Mouse (Mus musculus): ENCODE measurements around the gene Vars. TPM values are rescaled to one million over a fixed set of nuclear protein-coding genes. Genes with fewer than 3 reads are reported as not detected.

The Vars gene
- total RNA-seq, 4 experiments from 2014 or later = 28.3 to 31.4 (median 29.3) TPM

- no peak for DNase-seq (ENCODE audit: low spot score)
Measured at GRCm38 (mm10) chr17:35048149-35048931, 47.6 kb downstream of the Vars start.

GRCm38 (mm10) chr17:35048932-35049440, 48.2 kb downstream of the Vars start:
- no peak for DNase-seq (ENCODE audit: low spot score)

- no peak for DNase-seq (ENCODE audit: low spot score)
Measured at GRCm38 (mm10) chr17:35049561-35050016, 48.8 kb downstream of the Vars start, which contains the start of gene Clic1. Gene Clic1 (plus strand): TSS chr17:35049966.

DNA sequence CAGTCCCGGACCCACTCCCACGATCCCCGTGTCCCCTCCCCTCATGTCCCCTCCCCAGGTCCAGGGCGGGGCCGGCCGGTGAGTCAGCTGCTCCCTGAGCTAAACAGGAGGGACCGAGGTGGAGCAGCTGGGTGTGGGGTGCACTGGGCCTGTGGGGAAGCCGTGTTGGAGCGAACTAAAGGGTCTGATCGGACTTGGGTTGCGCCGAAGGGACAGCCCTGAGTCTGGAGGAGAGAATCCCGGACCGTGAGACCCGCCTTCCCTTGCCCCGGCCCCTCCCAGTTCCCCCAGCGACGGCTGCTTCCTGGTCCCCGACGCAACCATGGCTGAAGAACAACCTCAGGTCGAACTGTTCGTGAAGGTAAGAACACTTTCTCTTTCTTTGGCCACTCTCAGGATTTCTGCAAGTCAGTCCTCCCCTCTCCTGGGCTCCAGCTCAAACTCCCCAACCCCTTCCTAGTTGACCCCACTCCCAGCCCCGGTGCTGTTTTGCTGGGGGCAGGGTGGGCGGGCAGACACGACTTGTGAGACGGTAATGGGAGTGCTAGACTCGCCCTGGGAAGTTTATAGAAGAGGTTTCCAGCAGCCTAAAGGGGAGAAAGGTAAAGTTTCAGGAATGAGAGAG, 49.5 kb downstream of the Vars start:
- peak; percentile 83 for DNase-seq (ENCODE audit: low spot score)

- peak; percentile 90 for DNase-seq (ENCODE audit: low spot score)
Measured at GRCm38 (mm10) chr17:35051156-35052086, 50.6 kb downstream of the Vars start.

- DNase-seq (ENCODE audit: low spot score) = no peak
Measured at GRCm38 (mm10) chr17:35052271-35052798, 51.5 kb downstream of the Vars start.

DNA sequence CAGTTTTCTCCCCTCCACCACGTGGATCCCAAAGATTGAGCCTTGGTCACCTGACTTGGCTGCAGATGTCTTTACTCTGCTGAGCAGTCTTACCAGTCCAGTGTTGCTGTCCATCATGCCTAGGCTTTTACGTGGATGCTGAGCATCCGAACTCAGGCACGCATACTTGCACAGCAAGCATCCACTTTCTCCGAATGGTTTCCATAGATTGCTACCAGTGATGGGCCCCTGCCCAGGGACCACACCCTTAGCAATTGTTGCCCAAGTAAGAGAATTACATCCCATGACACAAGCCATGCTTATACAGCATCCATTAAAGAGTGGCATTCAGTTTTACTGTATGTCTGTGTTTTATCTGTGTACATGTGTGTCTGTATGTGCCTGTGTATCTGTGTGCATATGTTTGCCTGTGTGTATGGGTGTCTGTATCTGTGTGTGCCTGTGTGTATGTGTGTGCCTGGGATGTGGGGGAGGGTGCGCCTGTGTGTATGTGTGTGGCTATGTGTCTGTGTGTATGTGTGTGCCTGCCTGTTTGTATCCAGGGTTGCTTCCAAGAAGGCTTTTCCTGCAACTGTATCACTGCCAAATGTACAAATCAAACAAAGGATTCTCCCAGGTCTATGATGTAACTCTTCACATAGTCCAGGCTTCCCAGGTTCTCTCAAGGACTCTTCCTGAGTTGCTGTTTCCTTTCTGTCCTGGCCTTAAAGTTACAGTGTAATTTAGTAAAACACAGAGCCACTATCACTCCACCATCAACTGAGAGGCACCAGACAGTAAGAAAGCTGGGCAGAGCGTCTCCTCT, 55.1 kb downstream of the Vars start:
- no peak for DNase-seq (ENCODE audit: low spot score)

DNA sequence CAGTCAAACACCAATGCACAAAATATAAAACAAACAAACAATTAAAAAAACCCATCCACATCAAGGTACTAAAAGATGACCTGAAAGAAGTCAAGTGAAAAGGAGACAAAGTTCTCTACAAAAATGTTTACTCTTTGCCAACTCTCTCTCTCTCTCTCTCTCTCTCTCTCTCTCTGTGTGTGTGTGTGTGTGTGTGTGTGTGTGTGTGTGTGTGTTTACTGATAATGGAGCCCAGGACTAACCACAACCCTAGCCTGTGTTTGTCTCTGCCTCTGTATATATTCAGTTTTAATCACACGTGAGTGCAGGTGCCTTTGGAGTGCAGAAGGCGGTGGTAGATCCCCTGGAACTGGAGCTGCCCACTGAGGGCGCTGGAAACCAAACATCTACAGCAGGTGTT, 56.3 kb downstream of the Vars start:
- no peak for DNase-seq (ENCODE audit: low spot score)

- no peak for DNase-seq (ENCODE audit: low spot score)
Measured at GRCm38 (mm10) chr17:35058316-35058715, 57.5 kb downstream of the Vars start.

- DNase-seq (ENCODE audit: low spot score) = peak; percentile 90
Measured at GRCm38 (mm10) chr17:35058911-35059892, 58.4 kb downstream of the Vars start, which contains the start of gene Ddah2. Gene Ddah2 (plus strand): TSS chr17:35059035.

- DNase-seq (ENCODE audit: low spot score) = no peak
Measured at GRCm38 (mm10) chr17:35060071-35060470, 59.3 kb downstream of the Vars start.

- no peak for DNase-seq (ENCODE audit: low spot score)
Measured at GRCm38 (mm10) chr17:35060737-35061297, 60.0 kb downstream of the Vars start.

GRCm38 (mm10) chr17:35061299-35061698, 60.5 kb downstream of the Vars start:
- no peak for DNase-seq (ENCODE audit: low spot score)

DNA sequence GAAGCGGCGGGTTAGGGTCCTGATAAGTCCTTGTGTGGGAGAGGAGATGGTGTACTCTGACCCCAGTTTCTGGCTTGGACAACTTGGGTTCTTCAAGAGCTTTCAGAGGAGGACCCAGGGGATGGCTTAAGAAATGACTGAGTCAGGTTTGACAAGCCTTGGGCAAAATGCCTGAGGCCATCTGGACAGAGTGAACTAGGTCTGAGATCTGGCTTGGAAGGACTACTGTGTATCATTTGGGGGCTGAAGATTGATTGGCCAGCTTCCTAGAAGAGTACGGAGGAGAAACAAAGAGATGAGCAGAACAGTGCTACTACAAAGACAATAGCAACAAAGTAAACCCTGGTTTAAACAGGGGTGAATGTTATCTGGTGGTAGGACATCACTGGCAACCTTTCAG, 62.7 kb downstream of the Vars start:
- DNase-seq (ENCODE audit: low spot score) = no peak

DNA sequence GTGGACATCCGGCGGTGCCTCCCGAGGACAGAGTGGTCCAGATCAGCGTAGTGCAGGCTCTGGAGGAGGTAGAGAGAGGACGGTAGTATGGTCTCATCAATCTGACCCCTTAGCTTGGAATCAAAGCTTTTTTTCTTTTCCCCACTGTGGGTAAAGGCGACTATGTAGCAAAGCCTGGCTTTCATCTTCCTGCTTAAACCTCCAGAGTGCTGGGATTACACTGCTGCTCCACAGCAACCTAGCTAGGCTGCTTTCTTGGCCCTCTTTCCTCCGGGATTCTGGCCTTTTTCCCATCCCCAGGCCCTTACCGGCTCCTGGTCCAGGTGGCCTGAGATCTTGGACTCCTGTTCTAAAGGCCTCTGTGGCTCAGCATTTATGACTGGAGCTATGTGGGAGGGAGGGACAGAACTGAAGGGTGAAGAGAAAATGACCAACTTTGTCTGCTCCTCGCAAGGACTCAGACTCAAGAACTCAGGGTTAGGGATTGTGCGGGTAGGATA, 63.6 kb downstream of the Vars start:
- no peak for DNase-seq (ENCODE audit: low spot score)

GRCm38 (mm10) chr17:35064951-35065947, 64.5 kb downstream of the Vars start, which contains the start of gene Ly6g6c:
Gene Ly6g6c (plus strand): TSS chr17:35065388.
- peak; percentile 49 for DNase-seq (ENCODE audit: low spot score)

All from heart, adult 8-10 months (tissue).